Mouse (Mus musculus) heart, postnatal 0 days (tissue): ENCODE data around the gene Col1a2.

Experiments used
- CTCF ChIP-seq: IDR thresholded peaks from 2 replicates; pipeline ENCODE4 v1.5.1; 2016; ENCODE audit warnings: antibody characterized with exemption, control low read depth, low read depth
- EP300 ChIP-seq: IDR thresholded peaks from 2 replicates; pipeline ENCODE4 v1.6.1; 2016; ENCODE audit warnings: antibody characterized with exemption, low read depth

DNA sequence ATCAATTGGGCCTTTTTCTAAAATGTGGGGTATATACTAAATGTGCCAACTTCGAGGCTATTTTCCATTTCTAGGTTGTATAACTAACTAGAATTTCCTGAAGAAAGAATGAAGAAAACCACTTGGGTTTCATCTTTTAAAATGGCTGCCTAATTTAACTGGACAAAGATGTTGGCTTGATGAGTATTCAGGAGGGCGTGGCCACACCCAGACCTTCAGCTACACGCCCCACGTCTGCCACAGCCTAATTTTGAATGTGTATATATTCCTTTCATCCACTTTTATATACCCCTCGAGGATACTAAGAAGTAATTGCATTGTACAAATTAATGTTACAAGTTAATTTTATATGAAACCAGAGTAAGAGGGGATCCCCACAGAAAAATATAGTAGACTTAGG is 2.2 kb downstream of the Col1a2 start:
- TF ChIP-seq CTCF (no peak), EP300 (no peak)
